Mouse (Mus musculus) hindbrain, embryonic 10.5 days (tissue): ENCODE measurements around the gene Gca. TPM values are rescaled to one million over a fixed set of nuclear protein-coding genes. Genes with fewer than 3 reads are reported as not detected.

ENCODE experiments used
- DNase-seq: peaks from one replicate; pipeline ENCODE4 v3.0.0-alpha.2; 2017; ENCODE audit warnings: low spot score
- H3K27ac ChIP-seq: fragments of 300-500 bp; sonication (generic); 2 replicates; pipeline ENCODE4 v1.5.1; 2016; ENCODE audit warnings: mild to moderate bottlenecking, moderate library complexity
- H3K27me3 ChIP-seq: fragments of 300-500 bp; sonication (generic); 2 replicates; pipeline ENCODE4 v1.6.1; 2016; ENCODE audit warnings: mild to moderate bottlenecking; ENCODE audit not compliant: poor library complexity, insufficient read depth, severe bottlenecking
- H3K36me3 ChIP-seq: fragments of 300-500 bp; sonication (generic); 2 replicates; pipeline ENCODE4 v1.6.1; 2016; ENCODE audit warnings: mild to moderate bottlenecking, moderate library complexity
- H3K4me1 ChIP-seq: fragments of 300-500 bp; sonication (generic); replicated peaks from 2 replicates; pipeline ENCODE4 v1.6.1; 2016; ENCODE audit warnings: mild to moderate bottlenecking
- H3K4me3 ChIP-seq: fragments of 300-500 bp; sonication (generic); 2 replicates; pipeline ENCODE4 v1.5.1; 2016; ENCODE audit warnings: mild to moderate bottlenecking, moderate library complexity
- H3K9me3 ChIP-seq: fragments of 300-500 bp; sonication (generic); 2 replicates; pipeline ENCODE4 v1.6.1; 2016; ENCODE audit warnings: mild to moderate bottlenecking, moderate library complexity
- WGBS: fragments of 180-500 bp; shearing (Covaris S2); methylation state at CpG from one replicate; pipeline ENCODE4 v1.1.7; 2016; 5-methylcytosine and 5-hydroxymethylcytosine counted together
- polyA plus RNA-seq: library from polyadenylated mRNA; unstranded; fragments of >200 nt; fragmentation: Nextera tagmentation; extraction: Ambion mirVana; gene quantifications from 2 replicates; pipeline ENCODE4 v1.2.1, GENCODE M21; 2016

The Gca gene
- 2.2 and 2.3 TPM in 2 replicates for polyA plus RNA-seq

- Histone ChIP-seq H3K27me3 (peaks cover 15% of the 10 kb centered on the region), H3K27ac (peak within 1 kb of the TSS; percentile 71)
Measured at GRCm38 (mm10) chr2:62664135-62664670, at the start of gene Gca. Gca (plus strand) TSS chr2:62664285.

DNA sequence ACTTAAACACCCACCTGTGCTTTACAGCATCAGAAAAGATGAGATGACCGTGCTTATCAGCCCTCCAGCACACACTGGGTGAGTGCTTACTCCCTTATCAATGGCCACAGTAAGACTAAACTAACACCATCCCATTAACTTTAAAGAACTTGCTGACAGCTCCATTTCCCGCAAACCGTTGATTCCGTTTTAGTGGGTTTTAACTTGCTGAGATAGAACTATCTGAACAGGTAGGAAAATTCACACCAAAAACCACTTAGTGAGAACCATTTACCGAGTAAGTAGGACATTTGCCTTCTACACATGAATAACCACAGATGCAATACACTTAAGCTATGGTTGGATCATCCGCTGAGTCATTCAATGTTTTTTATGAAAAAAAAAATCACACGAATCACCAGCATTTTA, 45.1 kb upstream of the Gca start:
- 84% methylated on average over 7 of the region's 7 CpGs for WGBS
- no peaks in the 10 kb centered on the region for H3K9me3 ChIP-seq
- H3K4me1 ChIP-seq = no peaks in the 10 kb centered on the region
- H3K27ac ChIP-seq = no peak overlapping the region
- no peaks in the 10 kb centered on the region for H3K27me3 ChIP-seq
- no peaks in the 10 kb centered on the region for H3K36me3 ChIP-seq
- H3K4me3 ChIP-seq = no peak overlapping the region
- DNase-seq = no peak

More at GRCm38 (mm10) chr2:62664135-62664670, at the start of gene Gca:
- Histone ChIP-seq H3K9me3 (no peaks in the 10 kb centered on the region), H3K4me3 (peak within 1 kb of the TSS; percentile 72), H3K4me1 (peaks cover 7% of the 10 kb centered on the region; the same call in 1 of the 2 replicates), H3K36me3 (no peaks in the 10 kb centered on the region)
- peak; percentile 83 for DNase-seq
- WGBS = under 1% methylated on average over 43 of the region's 43 CpGs

DNA sequence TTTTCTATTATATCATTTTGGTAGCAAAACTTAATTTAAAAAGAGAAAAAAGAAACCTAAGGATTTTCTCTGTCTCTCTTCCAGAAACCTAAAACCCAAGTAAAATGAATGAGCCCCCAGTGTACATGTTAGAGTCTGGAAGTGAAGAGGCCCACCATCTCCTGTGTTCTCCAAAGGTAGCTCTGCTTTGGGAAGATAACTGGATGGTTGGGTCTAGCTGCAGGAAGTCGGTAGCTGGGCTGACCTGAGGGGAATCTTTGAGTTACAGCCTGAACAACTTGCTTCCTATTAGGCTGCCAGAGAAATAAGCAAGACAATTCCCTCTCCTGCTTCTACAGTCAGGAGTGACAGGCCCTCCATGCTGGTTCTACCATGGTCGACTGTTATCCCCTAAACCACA, 44.4 kb upstream of the Gca start:
- Histone ChIP-seq H3K4me3 (no peak overlapping the region), H3K27me3 (no peaks in the 10 kb centered on the region), H3K9me3 (no peaks in the 10 kb centered on the region), H3K4me1 (no peaks in the 10 kb centered on the region), H3K27ac (no peak overlapping the region), H3K36me3 (no peaks in the 10 kb centered on the region)
- DNase-seq = no peak
- 58% methylated on average over 2 of the region's 2 CpGs for WGBS

GRCm38 (mm10) chr2:62623024-62623441, 41.1 kb upstream of the Gca start:
- Histone ChIP-seq H3K4me3 (no peak overlapping the region), H3K4me1 (no peaks in the 10 kb centered on the region), H3K27ac (no peak overlapping the region), H3K36me3 (no peaks in the 10 kb centered on the region), H3K27me3 (no peaks in the 10 kb centered on the region), H3K9me3 (no peaks in the 10 kb centered on the region)
- 90% methylated on average over 8 of the region's 8 CpGs for WGBS
- no peak for DNase-seq

DNA sequence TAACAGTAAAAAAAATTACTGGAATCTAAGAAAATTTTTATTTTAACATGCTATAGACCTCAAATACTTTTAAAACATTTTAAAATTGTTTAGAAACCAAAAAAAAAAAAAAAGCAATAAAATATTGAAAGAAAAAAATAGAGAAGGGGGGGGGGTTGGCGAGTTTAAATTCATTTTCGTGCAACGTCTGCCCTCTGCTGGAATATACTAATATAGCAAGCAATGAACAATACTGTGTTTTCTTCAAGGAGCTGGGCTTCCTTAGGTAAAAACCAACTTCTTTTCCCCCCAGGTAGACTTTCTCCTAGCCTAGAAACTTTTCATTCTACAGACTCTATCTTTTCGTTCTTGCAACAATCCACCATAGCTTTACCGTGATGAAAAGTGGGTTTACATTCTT, 36.4 kb upstream of the Gca start:
- 11% methylated on average over 5 of the region's 5 CpGs for WGBS
- H3K27ac ChIP-seq = no peak overlapping the region
- no peaks in the 10 kb centered on the region for H3K9me3 ChIP-seq
- no peaks in the 10 kb centered on the region for H3K27me3 ChIP-seq
- H3K4me3 ChIP-seq = no peak overlapping the region
- no peaks in the 10 kb centered on the region for H3K36me3 ChIP-seq
- no peaks in the 10 kb centered on the region for H3K4me1 ChIP-seq
- no peak for DNase-seq

DNA sequence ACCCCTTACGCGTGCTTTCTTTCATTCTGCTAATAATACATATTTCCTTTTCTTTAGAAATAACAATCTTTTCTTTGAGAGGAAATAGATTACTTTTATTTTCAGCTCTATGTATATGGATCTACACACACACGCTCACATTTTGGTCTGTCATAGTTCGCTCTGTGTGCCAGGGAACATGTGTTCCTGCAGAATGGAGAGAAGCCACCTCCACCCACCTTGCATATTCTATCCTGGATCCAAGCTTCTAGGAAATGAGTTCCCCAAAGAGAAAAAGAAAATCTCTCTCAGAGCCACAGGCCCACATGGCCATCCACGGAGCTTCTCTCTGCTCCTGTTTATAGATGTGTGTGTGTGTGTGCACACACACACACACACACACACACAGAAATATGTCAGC, 35.7 kb upstream of the Gca start:
- H3K4me1 ChIP-seq = no peaks in the 10 kb centered on the region
- no peaks in the 10 kb centered on the region for H3K27me3 ChIP-seq
- no peak overlapping the region for H3K4me3 ChIP-seq
- 92% methylated on average over 5 of the region's 5 CpGs for WGBS
- H3K9me3 ChIP-seq = no peaks in the 10 kb centered on the region
- H3K27ac ChIP-seq = no peak overlapping the region
- H3K36me3 ChIP-seq = no peaks in the 10 kb centered on the region
- DNase-seq = no peak

DNA sequence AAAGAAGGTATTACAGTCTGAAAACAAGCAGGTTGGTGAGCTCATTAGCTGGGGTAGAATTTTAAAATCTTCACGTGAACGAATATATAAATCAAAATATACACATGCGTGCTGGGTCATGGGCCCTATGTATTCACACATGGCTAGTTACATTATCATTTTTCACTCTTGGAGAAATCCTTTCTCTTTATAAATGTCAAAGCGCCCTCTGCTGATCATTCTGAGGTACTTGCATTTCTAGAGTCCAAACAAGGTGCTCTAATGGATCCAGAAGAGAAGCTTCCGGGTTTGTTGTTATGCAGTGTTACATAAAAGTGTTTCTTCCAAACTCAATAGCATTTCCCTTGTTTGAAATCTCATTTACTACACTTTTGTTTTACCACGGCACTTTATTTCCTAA, 33.6 kb upstream of the Gca start:
- 27% methylated on average over 6 of the region's 6 CpGs for WGBS
- H3K27me3 ChIP-seq = no peaks in the 10 kb centered on the region
- no peak overlapping the region for H3K27ac ChIP-seq
- H3K4me1 ChIP-seq = no peaks in the 10 kb centered on the region
- no peaks in the 10 kb centered on the region for H3K9me3 ChIP-seq
- no peak for DNase-seq
- H3K36me3 ChIP-seq = no peaks in the 10 kb centered on the region
- no peak overlapping the region for H3K4me3 ChIP-seq

- H3K27me3 ChIP-seq = peaks cover 10% of the 10 kb centered on the region; the same call in 1 of the 2 replicates
- WGBS = 95% methylated on average over 2 of the region's 2 CpGs
- H3K9me3 ChIP-seq = no peaks in the 10 kb centered on the region
- no peak overlapping the region for H3K27ac ChIP-seq
- H3K36me3 ChIP-seq = no peaks in the 10 kb centered on the region
- H3K4me3 ChIP-seq = no peak overlapping the region
- H3K4me1 ChIP-seq = no peaks in the 10 kb centered on the region
- DNase-seq = no peak
Measured at GRCm38 (mm10) chr2:62639869-62640268, 24.2 kb upstream of the Gca start.

- Histone ChIP-seq H3K4me1 (peaks cover 19% of the 10 kb centered on the region), H3K4me3 (no peak overlapping the region), H3K36me3 (no peaks in the 10 kb centered on the region), H3K9me3 (no peaks in the 10 kb centered on the region), H3K27me3 (peaks cover 16% of the 10 kb centered on the region; the same call in 1 of the 2 replicates), H3K27ac (no peak overlapping the region)
- DNase-seq = peak; percentile 39
- 50% methylated on average over 21 of the region's 21 CpGs for WGBS
Measured at GRCm38 (mm10) chr2:62643405-62644305, 20.4 kb upstream of the Gca start.

- Histone ChIP-seq H3K36me3 (no peaks in the 10 kb centered on the region), H3K4me3 (no peak overlapping the region), H3K27me3 (peaks cover 16% of the 10 kb centered on the region; the same call in 1 of the 2 replicates), H3K27ac (no peak overlapping the region), H3K9me3 (no peaks in the 10 kb centered on the region), H3K4me1 (peaks cover 19% of the 10 kb centered on the region)
- DNase-seq = no peak
- 90% methylated on average over 5 of the region's 5 CpGs for WGBS
Measured at GRCm38 (mm10) chr2:62644891-62645290, 19.2 kb upstream of the Gca start.

- Histone ChIP-seq H3K36me3 (no peaks in the 10 kb centered on the region), H3K9me3 (no peaks in the 10 kb centered on the region), H3K4me3 (peak overlapping the region; percentile 61), H3K27ac (peak overlapping the region; percentile 83), H3K4me1 (peaks cover 19% of the 10 kb centered on the region), H3K27me3 (peaks cover 16% of the 10 kb centered on the region; the same call in 1 of the 2 replicates)
- DNase-seq = no peak
- WGBS = 34% methylated on average over 12 of the region's 12 CpGs
Measured at GRCm38 (mm10) chr2:62645475-62645874, 18.6 kb upstream of the Gca start.

DNA sequence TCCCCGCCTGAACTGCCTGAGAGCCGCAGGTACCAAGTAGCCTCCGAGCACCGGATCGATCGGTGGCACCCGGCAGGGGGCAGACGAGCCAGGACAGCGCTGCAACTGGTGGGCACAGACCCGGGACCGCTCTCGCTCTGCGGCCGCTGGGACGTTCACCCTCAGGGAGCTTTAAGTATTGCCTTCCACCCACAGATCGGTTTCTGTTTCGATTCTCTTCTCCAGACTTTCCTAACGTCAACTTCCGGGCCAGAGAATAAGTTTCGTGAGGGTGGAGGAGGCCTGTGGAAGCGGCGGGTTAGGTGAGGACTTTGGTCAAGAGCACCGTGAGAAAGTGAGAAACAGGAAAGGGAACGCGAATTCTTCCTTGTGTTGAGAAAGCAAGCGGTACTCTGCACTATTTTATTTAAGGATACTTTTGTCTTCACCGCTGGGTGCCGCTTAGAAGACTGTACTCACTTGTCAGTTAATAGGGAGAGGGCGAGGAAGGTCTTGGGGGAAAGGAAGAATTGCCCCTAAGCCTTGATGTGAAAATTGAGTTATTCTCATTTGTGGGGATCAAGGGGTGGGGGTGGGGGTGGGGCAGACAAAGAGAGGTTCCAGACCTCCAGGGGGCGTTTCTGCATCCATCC, 18.0 kb upstream of the Gca start, which contains the start of gene Ifih1:
Gene Ifih1 (minus strand): TSS at position 242 of the 632 bp plus-strand sequence.
- Histone ChIP-seq H3K4me1 (peaks cover 19% of the 10 kb centered on the region), H3K4me3 (peak within 1 kb of the TSS; percentile 61), H3K27ac (peak within 1 kb of the TSS; percentile 83), H3K36me3 (no peaks in the 10 kb centered on the region), H3K9me3 (no peaks in the 10 kb centered on the region), H3K27me3 (peaks cover 16% of the 10 kb centered on the region; the same call in 1 of the 2 replicates)
- WGBS = under 1% methylated on average over 30 of the region's 30 CpGs
- DNase-seq = peak; percentile 74
